Mouse (Mus musculus): Measurements from ENCODE around the gene Apmap. TPM values are rescaled to one million over a fixed set of nuclear protein-coding genes. Genes with fewer than 3 reads are reported as not detected.
A peak's percentile ranks its signal among the peaks of the same experiment; 100 is the strongest.

The Apmap gene
- polyA plus RNA-seq, 1 experiment from 2014 or later: 35.0 TPM

DNA sequence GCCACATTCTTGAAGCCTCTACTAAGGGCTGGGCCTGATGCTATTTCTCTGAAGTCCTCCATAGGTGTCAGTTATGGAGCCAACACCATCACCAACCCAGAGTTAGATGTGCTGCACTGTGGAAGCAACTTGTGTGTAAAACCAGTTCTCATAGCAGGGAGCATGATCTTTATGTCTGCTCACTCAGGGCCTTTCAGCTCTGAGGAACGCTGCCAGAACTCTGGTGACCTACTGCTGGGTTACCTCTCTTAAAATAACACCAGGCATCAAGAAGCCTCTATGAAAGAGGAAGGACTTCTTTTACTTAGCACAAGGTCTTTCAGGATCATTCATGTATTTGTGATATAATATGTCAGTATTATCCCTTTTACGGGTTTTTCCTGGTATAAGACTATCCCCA is 6.2 kb downstream of the Apmap start:
- Histone ChIP-seq H3K4me3 (ENCODE audit: low read depth, low read length) (no peak overlapping the region), H3K9ac (ENCODE audit: low read depth, low read length) (no peak overlapping the region), H3K9me3 (ENCODE audit: control insufficient read depth, low read length) (no peaks in the 10 kb centered on the region), H3K4me2 (no peak overlapping the region), H3K27ac (ENCODE audit: low read depth, low read length) (no peak overlapping the region), H3K27me3 (replicated peaks; ENCODE audit: control insufficient read depth, insufficient read depth, low read length) (no peaks in the 10 kb centered on the region), H3K4me1 (replicated peaks; ENCODE audit: control insufficient read depth, insufficient read depth, low read length) (peaks cover under 1% of the 10 kb centered on the region), H3K36me3 (ENCODE audit: control insufficient read depth, insufficient read depth, low read length) (0 out of 2 replicates have a peak, but pooled peaks cover 2% of the 10 kb centered on the region)
- 94% methylated on average over 2 of the region's 2 CpGs for WGBS
- ATAC-seq (replicated peaks; ENCODE audit: low FRiP score): no peak
- no peak for DNase-seq (ENCODE audit: low spot score)

DNA sequence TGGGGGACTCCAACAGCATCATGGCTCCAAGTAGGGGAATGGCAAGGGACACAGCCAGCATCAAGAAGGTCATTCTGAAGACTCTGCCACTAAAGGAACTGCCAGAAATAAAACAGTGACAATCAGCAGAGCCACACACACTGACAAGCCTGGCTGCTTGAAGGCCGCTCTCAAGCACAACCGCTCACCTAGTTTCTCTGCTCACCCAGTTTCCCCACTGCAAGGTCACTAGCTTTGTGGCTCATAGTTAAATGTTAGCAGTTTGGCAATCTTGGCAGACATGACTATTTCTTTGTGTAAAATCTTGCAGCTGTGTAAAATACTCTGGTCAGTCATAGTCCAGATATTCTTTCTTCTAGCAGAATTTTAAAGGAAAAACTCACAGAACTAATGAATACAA is 8.1 kb downstream of the Apmap start:
- H3K36me3 ChIP-seq (ENCODE audit: control insufficient read depth, insufficient read depth, low read length): peaks cover 2% of the 10 kb centered on the region; the same call in 1 of the 2 replicates
- H3K4me3 ChIP-seq (ENCODE audit: low read depth, low read length): no peak overlapping the region
- ATAC-seq (replicated peaks; ENCODE audit: low FRiP score) (no peak), DNase-seq (ENCODE audit: low spot score) (no peak)
- H3K9ac ChIP-seq (ENCODE audit: low read depth, low read length): no peak overlapping the region
- H3K27me3 ChIP-seq (replicated peaks; ENCODE audit: control insufficient read depth, insufficient read depth, low read length): no peaks in the 10 kb centered on the region
- no peaks in the 10 kb centered on the region for H3K9me3 ChIP-seq (ENCODE audit: control insufficient read depth, low read length)
- 95% methylated on average over 2 of the region's 2 CpGs for WGBS
- no peak overlapping the region for H3K27ac ChIP-seq (ENCODE audit: low read depth, low read length)
- H3K4me1 ChIP-seq (replicated peaks; ENCODE audit: control insufficient read depth, insufficient read depth, low read length): no peaks in the 10 kb centered on the region
- H3K4me2 ChIP-seq: no peak overlapping the region

DNA sequence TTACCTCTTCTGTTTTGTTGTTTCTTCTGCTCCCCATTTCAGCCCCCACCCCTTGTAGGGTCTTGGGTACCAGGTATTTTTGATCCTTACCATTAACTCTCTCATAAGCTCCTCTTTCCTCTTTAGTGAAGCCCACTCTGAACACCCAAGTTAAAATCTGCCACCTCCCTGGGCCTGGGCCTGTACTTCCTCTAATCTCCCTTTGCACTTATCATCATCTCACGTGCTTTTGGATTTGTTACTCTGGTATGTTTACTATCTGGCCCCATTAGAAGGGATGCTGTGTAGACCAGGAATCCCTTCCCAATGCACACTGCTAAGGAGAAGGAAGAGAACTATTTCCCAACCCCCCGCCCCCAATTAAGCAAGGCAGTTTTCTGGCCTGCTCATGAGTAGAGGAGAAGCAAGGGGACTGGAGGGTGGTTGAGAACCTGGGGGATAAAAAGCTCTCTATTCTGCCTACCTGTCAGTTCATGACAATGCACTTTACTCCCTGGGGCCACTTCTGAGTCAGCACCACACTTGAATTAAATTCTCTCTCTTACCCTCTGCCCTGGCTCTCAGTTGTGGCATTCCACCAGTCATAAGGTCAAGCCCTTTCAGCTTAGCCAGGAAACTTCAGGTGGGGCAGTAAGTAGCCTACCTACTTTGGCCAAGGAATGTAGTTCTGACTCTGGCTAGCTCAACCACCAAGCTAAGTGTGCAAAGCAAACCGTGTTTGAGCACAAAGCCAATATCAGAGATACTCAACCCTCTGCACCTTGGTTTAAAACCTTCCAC is 12.8 kb downstream of the Apmap start:
- H3K9me3 ChIP-seq (ENCODE audit: control insufficient read depth, low read length): no peaks in the 10 kb centered on the region
- peaks cover 4% of the 10 kb centered on the region; the same call in 1 of the 2 replicates for H3K36me3 ChIP-seq (ENCODE audit: control insufficient read depth, insufficient read depth, low read length)
- no peak overlapping the region for H3K4me2 ChIP-seq
- no peak for DNase-seq (ENCODE audit: low spot score)
- H3K4me3 ChIP-seq (ENCODE audit: low read depth, low read length): no peak overlapping the region
- 71% methylated on average over 3 of the region's 3 CpGs for WGBS
- H3K9ac ChIP-seq (ENCODE audit: low read depth, low read length): no peak overlapping the region
- ATAC-seq (replicated peaks; ENCODE audit: low FRiP score): no peak
- H3K27me3 ChIP-seq (replicated peaks; ENCODE audit: control insufficient read depth, insufficient read depth, low read length): no peaks in the 10 kb centered on the region
- H3K27ac ChIP-seq (ENCODE audit: low read depth, low read length): no peak overlapping the region
- no peaks in the 10 kb centered on the region for H3K4me1 ChIP-seq (replicated peaks; ENCODE audit: control insufficient read depth, insufficient read depth, low read length)

DNA sequence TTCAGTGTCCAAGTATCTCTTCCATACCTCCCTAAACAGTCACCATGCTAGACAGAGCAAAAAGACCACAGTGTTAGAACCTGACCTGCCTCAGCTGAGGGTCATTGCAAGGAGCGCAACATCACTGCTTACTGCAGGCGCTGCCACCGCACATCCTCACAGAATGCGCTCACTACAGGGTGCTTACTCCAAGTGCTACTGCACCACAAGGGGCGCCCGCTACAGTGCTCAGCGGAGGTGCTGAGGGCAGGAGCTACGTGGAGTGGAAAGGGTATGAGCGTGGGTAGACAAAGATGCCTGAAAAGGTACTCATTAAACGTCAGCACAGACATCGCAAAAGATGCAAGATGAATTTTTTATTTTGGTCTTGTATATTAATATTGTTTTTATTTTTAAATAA is 19.3 kb downstream of the Apmap start:
- WGBS: 85% methylated on average over 11 of the region's 11 CpGs
- ATAC-seq (replicated peaks; ENCODE audit: low FRiP score) (no peak), DNase-seq (ENCODE audit: low spot score) (no peak)
- Histone ChIP-seq H3K9ac (ENCODE audit: low read depth, low read length) (no peak overlapping the region), H3K27me3 (replicated peaks; ENCODE audit: control insufficient read depth, insufficient read depth, low read length) (no peaks in the 10 kb centered on the region), H3K9me3 (ENCODE audit: control insufficient read depth, low read length) (no peaks in the 10 kb centered on the region), H3K4me3 (ENCODE audit: low read depth, low read length) (no peak overlapping the region), H3K4me1 (replicated peaks; ENCODE audit: control insufficient read depth, insufficient read depth, low read length) (no peaks in the 10 kb centered on the region), H3K4me2 (no peak overlapping the region), H3K27ac (ENCODE audit: low read depth, low read length) (no peak overlapping the region), H3K36me3 (ENCODE audit: control insufficient read depth, insufficient read depth, low read length) (peaks cover 17% of the 10 kb centered on the region; the same call in 1 of the 2 replicates)

DNA sequence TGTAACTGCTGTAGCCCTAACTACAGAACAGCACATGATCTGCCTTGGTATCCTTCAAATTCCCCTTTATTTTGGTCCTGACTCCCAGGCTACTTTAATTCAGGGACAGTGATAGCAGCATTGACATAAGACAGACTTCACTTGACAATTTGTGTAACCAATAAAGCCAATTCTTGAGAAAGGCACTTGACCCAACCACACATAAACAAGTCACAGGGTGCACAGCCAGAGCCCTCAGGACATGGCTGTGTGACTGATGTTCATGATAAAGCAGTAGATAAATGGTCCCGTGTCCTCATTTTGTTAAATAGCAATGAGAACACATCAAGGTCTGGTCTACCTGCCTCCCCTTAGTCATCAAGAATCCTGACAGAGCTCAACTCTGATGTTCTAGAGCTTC is 28.7 kb downstream of the Apmap start:
- H3K27me3 ChIP-seq (replicated peaks; ENCODE audit: control insufficient read depth, insufficient read depth, low read length): no peaks in the 10 kb centered on the region
- no peak overlapping the region for H3K4me3 ChIP-seq (ENCODE audit: low read depth, low read length)
- H3K4me1 ChIP-seq (replicated peaks; ENCODE audit: control insufficient read depth, insufficient read depth, low read length): no peaks in the 10 kb centered on the region
- H3K9ac ChIP-seq (ENCODE audit: low read depth, low read length): no peak overlapping the region
- H3K4me2 ChIP-seq: no peak overlapping the region
- WGBS: 59% methylated on average over 1 of the region's 1 CpGs
- no peaks in the 10 kb centered on the region for H3K9me3 ChIP-seq (ENCODE audit: control insufficient read depth, low read length)
- DNase-seq (ENCODE audit: low spot score): no peak
- ATAC-seq (replicated peaks; ENCODE audit: low FRiP score): no peak
- H3K36me3 ChIP-seq (ENCODE audit: control insufficient read depth, insufficient read depth, low read length): peaks cover 9% of the 10 kb centered on the region; the same call in 1 of the 2 replicates
- H3K27ac ChIP-seq (ENCODE audit: low read depth, low read length): no peak overlapping the region

DNA sequence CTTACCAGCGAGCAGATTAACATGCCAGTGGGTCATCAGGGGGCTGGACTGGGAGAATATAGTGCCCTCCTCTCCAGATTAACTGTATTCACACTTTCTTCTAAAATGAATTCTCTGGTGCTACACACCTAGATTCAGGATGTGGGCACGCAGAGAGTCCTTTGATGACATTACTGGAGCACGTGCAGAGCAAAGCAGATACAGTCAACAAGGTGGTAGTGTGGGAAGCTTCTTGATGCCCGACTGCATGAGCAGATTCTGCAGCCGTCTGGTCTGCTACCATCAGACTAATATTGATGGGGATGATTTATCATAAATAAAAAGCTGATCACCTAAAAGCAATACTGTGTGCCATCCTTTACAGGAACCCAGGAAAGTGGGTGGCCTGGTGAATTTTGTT is 29.8 kb downstream of the Apmap start:
- H3K4me2 ChIP-seq: no peak overlapping the region
- H3K4me1 ChIP-seq (replicated peaks; ENCODE audit: control insufficient read depth, insufficient read depth, low read length): no peaks in the 10 kb centered on the region
- DNase-seq (ENCODE audit: low spot score) (no peak), ATAC-seq (replicated peaks; ENCODE audit: low FRiP score) (no peak)
- H3K9me3 ChIP-seq (ENCODE audit: control insufficient read depth, low read length): no peaks in the 10 kb centered on the region
- no peaks in the 10 kb centered on the region for H3K27me3 ChIP-seq (replicated peaks; ENCODE audit: control insufficient read depth, insufficient read depth, low read length)
- no peak overlapping the region for H3K27ac ChIP-seq (ENCODE audit: low read depth, low read length)
- no peaks in the 10 kb centered on the region; the same call in 1 of the 2 replicates for H3K36me3 ChIP-seq (ENCODE audit: control insufficient read depth, insufficient read depth, low read length)
- WGBS: 85% methylated on average over 5 of the region's 5 CpGs
- H3K9ac ChIP-seq (ENCODE audit: low read depth, low read length): no peak overlapping the region
- H3K4me3 ChIP-seq (ENCODE audit: low read depth, low read length): no peak overlapping the region

DNA sequence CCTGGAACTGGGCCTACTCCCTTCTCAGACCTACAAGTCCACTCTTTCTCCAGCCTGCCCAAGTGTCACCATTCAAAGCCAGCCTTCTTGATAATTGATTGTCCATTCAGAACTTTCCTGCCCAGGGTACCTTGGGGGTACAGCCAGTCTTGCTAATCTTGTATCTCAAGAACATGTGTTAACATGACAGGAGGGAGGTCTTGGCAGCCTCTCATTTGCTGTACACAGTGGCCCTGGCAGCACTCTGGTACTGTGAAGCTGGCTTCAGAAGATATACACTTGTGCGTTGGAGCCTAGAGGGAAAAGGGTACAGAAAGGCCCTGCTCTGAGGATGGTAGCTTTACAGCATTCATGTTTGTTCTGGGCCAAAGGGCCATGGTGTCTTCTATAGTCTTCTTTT is 32.1 kb downstream of the Apmap start:
- Histone ChIP-seq H3K27ac (ENCODE audit: low read depth, low read length) (no peak overlapping the region), H3K4me1 (replicated peaks; ENCODE audit: control insufficient read depth, insufficient read depth, low read length) (no peaks in the 10 kb centered on the region), H3K9ac (ENCODE audit: low read depth, low read length) (no peak overlapping the region), H3K27me3 (replicated peaks; ENCODE audit: control insufficient read depth, insufficient read depth, low read length) (no peaks in the 10 kb centered on the region), H3K4me3 (ENCODE audit: low read depth, low read length) (no peak overlapping the region), H3K36me3 (ENCODE audit: control insufficient read depth, insufficient read depth, low read length) (no peaks in the 10 kb centered on the region), H3K9me3 (ENCODE audit: control insufficient read depth, low read length) (no peaks in the 10 kb centered on the region), H3K4me2 (no peak overlapping the region)
- no peak for ATAC-seq (replicated peaks; ENCODE audit: low FRiP score)
- 94% methylated on average over 1 of the region's 1 CpGs for WGBS
- DNase-seq (ENCODE audit: low spot score): no peak

DNA sequence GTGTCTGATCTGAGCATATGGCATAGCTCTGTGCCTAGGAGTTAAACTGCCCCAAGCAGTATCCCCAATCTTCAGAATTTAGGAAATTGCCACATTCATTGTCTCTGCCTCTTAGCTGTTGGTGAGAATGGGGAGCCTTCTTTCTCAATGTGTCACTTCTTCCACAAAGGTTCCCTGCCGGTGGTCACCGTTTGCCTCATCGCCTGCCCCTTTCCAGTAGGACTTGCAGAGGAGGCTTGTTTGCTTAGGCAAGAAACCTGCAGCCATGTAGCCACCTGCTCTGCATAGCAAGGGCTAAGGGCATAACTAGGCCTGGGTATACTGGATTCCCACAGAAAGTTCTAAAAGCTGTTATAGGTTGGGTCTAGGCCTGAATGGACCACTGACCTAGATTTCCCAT is 35.9 kb downstream of the Apmap start:
- WGBS: 87% methylated on average over 3 of the region's 3 CpGs
- Histone ChIP-seq H3K4me2 (no peak overlapping the region), H3K4me1 (replicated peaks; ENCODE audit: control insufficient read depth, insufficient read depth, low read length) (peaks cover 15% of the 10 kb centered on the region), H3K27ac (ENCODE audit: low read depth, low read length) (no peak overlapping the region), H3K4me3 (ENCODE audit: low read depth, low read length) (no peak overlapping the region), H3K9me3 (ENCODE audit: control insufficient read depth, low read length) (no peaks in the 10 kb centered on the region), H3K27me3 (replicated peaks; ENCODE audit: control insufficient read depth, insufficient read depth, low read length) (no peaks in the 10 kb centered on the region), H3K36me3 (ENCODE audit: control insufficient read depth, insufficient read depth, low read length) (no peaks in the 10 kb centered on the region), H3K9ac (ENCODE audit: low read depth, low read length) (no peak overlapping the region)
- ATAC-seq (replicated peaks; ENCODE audit: low FRiP score) (no peak), DNase-seq (ENCODE audit: low spot score) (no peak)

DNA sequence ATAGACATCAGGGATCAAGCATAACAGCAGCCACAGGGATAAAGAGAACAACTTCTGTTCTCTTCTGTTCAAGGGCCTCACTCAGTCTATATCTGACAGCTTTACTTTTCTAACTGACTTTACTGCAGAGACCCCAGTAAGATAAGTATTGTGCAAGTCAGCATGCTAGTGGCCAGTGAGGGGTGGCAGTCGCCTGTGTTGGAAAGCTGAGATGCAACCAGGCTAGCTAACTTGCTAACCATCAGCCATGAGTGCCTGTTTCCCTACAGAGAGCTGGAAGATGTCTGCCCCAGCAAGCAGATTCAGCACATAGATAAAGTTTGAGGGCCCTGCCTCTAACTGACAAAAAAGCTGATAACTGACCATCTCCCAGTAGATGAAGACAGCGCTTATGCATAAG is 37.6 kb downstream of the Apmap start:
- 48% methylated on average over 2 of the region's 2 CpGs for WGBS
- peak overlapping the region; percentile 35; the same call in 1 of the 2 replicates for H3K4me2 ChIP-seq

More for the DNA sequence above, 37.6 kb downstream of the Apmap start:
- Histone ChIP-seq H3K27me3 (replicated peaks; ENCODE audit: control insufficient read depth, insufficient read depth, low read length) (no peaks in the 10 kb centered on the region), H3K9me3 (ENCODE audit: control insufficient read depth, low read length) (no peaks in the 10 kb centered on the region), H3K4me3 (ENCODE audit: low read depth, low read length) (no peak overlapping the region), H3K36me3 (ENCODE audit: control insufficient read depth, insufficient read depth, low read length) (no peaks in the 10 kb centered on the region), H3K9ac (ENCODE audit: low read depth, low read length) (no peak overlapping the region), H3K4me1 (replicated peaks; ENCODE audit: control insufficient read depth, insufficient read depth, low read length) (peaks cover 15% of the 10 kb centered on the region), H3K27ac (ENCODE audit: low read depth, low read length) (no peak overlapping the region)
- DNase-seq (ENCODE audit: low spot score): no peak
- peak; percentile 37; the same call in 1 of the 2 replicates for ATAC-seq (replicated peaks; ENCODE audit: low FRiP score)
